Mouse (Mus musculus) frontal cortex, adult 2 months (tissue): ENCODE measurements around the gene Ncoa5. TPM values are rescaled to one million over a fixed set of nuclear protein-coding genes. Genes with fewer than 3 reads are reported as not detected.

ENCODE experiments used
- DNase-seq, 2 experiments: peaks; one replicate each; pipeline ENCODE4 v3.0.0; 2022; ENCODE audit warnings: low spot score in 1 of 2; ENCODE audit errors: extremely low spot score in 1 of 2
- polyA plus RNA-seq: library from polyadenylated mRNA; depleted of rRNA; stranded (reverse); fragments of >200 nt; gene quantifications from 2 replicates; pipeline ENCODE4 v1.2.3, GENCODE M21; 2012; rRNA removed

Gene Ncoa5
- 57.4 and 67.1 TPM in 2 replicates for polyA plus RNA-seq

- peak; percentile 94 to 98 for DNase-seq
These were observed at the start of gene Ncoa5 for GRCm38 (mm10) chr2:165034131-165035057. TSS of gene Ncoa5 (minus strand) at chr2:165034867.

DNA sequence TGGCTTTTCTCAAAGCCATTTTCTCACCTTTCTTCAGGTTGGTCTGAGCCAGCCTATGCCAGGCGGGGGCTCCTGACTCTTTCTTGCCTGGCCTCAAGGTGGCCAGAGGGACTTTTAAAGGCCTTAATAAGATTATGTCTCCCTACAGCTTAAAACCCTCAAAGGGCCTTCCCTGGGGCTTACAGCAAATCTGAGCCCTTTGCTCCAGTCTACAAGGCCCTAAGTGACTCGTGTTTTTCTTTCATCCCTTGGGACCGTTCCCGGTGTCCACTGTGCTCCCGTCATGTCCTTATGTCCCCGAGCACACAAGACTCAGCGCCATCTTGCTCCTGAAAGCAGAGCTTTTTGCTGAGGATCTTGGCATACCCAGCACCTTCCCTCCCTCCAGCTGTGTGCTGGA, 46.6 kb upstream of the Ncoa5 start:
- DNase-seq, result no peak

DNA sequence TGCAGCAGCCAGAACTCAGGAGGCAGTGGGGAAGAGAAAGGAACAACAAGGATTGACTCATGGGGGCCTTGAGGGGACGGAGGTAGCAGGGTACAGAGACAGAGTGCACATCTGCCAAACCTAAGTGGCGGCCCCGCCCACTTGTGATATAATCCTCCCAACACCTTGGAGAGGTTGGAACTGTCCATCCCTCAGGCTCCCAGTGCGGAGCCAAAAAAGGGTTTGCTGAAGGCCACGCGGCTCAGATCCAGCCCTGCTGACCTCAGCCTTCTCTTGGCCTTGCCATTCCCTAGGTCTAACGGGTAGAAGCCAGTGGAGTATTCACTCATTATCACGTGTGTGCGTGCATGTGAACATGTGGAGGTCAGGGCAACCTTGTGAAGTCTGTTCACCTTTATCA, 46.0 kb upstream of the Ncoa5 start:
- DNase-seq, result no peak

GRCm38 (mm10) chr2:165078605-165079004, 43.9 kb upstream of the Ncoa5 start:
- DNase-seq, result peak in 1 of 2 experiments; percentile 15

DNA sequence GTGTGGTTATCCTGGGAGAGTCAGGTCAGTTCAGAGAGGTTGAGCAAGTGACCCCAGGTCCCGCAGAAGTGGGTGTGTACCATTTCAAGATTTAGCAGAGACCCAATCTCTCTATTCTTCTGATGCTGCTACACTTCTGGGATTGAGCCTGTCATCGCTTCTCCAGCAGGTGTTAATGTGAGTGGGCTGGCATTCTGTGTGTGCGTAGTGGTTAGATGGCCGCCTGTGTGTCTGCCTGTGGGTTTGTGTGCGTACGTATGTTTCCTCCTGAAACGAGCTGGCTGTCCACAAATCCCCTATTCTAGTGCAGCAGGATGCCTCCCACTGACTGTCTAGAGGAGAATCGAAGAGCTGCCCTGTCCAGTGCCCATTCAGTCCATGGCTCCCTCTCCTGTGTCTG, 43.4 kb upstream of the Ncoa5 start:
- peak in 1 of 2 experiments; percentile 26 for DNase-seq

DNA sequence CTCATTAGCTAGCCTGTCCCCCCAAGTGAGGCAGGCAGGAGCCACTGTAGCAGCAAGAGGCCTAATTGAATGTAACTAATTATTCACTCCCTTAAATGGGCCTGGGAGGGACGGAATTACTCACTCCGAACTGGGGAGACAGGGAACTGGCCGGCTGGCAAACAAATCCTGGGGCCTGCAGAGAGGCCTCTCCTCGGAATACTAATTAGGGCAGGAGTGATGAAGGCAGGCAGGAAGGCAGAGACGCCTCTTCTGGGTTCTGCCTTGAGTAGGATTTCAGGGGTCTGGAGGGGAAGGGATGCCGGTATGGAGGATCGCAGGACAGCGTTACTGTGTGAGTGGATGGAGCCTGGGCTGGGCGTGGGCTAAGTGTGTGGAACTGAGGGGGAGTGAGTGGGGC, 42.4 kb upstream of the Ncoa5 start:
- peak in 1 of 2 experiments; percentile 33 for DNase-seq

DNA sequence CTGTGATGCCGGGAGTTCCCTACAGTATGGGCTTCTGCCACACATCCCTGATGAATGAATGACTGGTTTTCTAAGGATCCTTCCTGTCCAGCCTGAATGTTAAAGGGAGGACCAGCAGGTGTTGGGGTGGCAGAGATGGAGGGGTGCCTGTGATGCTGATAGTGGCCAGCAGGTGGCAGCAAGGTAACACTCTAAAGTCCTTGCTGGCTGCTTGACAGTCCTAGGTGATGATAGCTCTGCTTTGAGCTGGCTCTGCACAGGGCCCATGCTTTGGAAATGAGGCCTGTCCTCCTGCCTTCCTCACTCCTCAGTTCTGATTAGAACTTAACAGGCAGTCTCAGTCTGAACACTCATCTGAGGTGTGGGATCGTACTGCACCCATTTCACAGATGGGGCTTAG, 40.3 kb upstream of the Ncoa5 start:
- DNase-seq, result peak; percentile 73 to 96

DNA sequence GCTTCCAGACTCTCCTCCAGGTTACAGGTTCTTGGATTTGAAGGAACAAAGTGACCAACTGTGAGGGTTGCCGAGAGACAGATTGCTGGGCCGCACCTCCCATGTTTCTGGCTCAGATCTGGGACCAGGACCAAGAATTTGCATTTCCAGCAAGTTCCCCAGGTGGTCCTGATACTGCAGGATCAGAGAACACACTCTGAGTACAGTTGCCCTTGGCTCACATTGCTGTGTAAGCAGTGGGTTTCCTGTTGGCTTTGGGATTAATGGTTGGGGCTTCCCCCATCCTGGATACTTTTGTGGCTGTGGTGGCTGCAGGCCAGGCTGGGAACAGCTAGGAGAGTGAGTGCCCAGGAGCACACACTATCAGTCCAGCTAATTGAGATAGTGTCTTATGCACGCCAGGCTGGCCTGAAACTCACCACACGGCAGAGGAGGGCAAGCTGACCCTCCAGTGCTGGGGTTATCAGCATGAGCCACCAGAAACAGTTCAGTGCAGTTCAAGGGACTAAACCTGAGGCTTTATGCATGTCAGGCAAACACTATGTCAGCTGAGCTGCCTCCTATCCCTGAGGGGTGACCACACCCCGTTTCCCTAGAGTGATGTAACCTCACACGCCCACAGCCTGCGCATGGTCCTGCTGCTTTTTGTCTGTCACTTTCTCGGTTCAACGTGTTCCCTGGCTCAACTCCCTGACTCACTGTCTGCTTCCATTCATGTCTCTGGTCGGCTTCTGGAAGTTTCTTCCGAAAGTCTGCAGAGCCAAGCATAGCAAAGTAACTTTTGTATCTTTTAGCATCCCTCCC, 39.6 kb upstream of the Ncoa5 start:
- DNase-seq, result peak; percentile 63 to 78

DNA sequence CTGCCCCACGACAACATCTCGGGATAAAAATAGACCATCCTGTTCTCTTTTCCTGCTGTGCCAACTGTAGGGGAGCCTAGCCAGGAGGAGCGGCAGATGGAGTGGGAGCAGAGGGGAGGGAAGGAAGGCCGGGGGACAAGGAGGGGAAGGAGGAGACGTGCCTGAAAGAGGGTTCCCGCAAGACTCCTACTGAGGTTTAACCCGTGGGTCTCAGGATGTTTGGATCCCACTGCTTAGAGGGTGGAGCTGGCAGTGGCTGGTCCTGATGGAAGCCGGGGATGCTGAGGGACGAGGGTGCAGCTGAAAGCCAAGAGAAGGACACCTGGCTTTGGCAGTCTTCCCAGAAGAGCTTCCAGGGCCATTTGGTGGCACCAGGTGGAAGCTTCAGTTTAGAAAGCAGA, 38.7 kb upstream of the Ncoa5 start:
- peak in 1 of 2 experiments; percentile 41 for DNase-seq

DNA sequence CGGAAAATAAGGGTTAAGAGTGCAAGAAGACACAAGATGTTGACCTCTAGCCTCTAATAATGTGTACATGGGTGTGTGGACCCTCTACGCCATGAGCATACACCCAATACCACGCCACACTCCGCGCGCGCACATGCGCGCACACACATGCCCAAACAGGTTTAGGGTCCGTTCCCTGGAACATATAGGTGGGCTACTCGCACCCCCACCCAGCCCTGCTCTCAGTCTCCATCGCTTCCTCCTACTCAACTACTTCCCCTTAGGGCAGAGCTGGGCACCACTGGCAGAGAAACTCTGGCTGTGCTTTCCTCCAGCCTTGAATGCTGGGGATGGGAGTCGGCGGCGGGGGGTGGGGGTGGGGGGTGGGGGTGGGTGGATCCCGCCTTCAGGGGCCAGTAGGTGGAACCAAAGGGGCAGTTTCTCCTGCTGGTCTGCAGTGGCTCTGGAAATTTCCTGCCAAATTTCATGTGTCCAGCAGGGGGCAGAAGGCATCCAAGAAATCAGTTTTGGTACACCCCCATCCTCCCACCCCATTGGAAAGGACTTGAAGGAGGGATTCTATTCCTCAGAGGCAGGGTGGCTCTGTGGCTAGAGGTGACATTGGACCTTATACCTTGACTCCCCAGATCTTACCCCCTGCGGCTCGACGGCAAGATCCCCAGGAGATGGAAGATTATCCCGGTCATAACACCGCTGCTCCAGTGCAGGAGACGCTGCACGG, 35.6 kb upstream of the Ncoa5 start:
- DNase-seq, result peak; percentile 52 to 87

DNA sequence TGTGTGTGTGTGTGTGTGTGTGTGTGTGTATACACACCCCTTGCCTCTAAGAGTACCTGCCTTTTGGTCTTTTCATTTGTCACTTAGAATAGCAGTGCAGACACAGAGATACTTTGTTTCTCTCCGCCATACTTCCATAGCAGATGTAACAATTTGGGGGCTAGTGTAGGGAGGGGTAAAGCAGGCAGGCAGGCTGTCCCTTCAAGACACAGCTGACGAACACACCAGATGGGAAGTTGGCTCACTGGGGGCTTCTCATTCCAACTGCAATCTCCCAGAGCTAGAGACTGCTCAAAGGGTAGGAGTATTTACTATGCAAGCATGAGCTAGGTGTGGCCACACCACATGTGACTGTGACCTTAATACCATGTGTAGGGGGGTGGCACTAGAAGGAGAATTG, 34.1 kb upstream of the Ncoa5 start:
- peak in 1 of 2 experiments; percentile 22 for DNase-seq

GRCm38 (mm10) chr2:165064489-165064888, 29.8 kb upstream of the Ncoa5 start:
- peak; percentile 77 to 81 for DNase-seq

GRCm38 (mm10) chr2:165061638-165062433, 27.2 kb upstream of the Ncoa5 start:
- DNase-seq, result no peak

DNA sequence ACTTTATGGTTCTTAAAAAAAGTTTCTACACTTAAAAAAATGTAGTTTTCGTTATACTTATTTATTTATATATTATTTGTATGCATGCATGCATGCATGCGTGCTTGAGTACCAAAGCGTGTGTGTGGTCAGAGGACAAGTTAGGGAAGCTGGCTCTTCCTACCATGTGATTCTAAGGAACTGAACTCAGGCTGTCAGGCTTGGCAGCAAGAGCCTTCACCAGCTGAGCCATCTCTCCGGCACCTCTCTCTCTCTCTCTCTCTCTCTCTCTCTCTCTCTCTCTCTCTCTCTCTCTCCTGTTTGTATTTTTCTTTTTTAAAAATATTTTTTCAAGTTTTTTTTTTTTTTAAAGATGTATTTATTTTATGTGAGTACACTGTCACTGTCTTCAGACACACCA, 25.3 kb upstream of the Ncoa5 start:
- no peak for DNase-seq

DNA sequence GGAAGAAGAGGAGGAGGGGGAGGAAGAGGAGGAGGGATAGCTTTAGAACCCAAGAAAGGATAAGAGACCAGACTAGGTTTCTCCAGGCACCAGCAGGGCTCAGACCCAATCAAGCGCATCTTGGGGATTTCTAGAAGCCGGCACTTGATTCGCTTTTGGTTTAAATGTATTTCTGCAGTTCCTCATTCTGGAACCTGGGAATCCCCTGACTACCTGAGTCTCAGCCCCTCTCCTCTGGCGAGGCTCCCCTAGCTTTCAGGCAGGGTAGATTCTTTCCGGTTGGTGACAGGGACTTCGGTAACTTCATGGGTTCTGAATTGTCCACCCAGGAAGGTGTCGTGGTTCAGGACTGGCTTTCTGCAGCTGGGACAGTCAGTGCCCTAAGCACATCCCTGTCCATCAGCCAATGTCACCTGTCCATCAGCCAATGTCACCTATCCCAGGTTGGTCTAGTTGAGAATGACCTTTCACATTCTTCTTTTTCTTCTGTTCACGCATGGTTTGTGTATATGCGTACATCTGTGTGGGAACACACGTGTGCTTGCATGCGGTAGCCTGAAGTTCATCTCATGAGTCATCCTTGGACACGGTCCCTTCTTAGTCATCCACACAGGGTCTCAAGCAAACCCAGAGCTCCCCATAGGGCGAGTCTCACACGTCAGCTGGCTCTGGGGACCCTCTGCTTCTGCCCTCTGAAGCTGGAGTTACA, 21.9 kb upstream of the Ncoa5 start:
- DNase-seq, result no peak

DNA sequence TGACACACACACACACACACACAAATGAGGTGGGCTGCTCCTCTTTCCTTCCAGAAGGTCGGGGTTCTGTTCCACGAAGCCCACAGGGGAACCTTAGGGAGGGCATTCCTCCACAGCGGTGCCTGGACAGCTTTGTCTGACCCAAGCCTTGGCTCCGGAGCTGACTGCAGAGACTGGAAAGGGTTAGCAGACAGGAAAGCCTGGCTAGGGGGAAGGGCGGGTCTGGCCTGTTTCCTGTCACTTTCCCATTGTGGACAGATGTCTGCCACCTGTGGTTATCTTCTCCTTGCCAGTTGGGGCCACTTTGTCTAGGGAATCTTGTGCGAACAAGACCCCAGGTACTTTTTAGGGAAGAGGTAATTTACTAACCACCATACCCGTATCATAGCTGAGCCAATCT, 21.2 kb upstream of the Ncoa5 start:
- DNase-seq, result no peak

DNA sequence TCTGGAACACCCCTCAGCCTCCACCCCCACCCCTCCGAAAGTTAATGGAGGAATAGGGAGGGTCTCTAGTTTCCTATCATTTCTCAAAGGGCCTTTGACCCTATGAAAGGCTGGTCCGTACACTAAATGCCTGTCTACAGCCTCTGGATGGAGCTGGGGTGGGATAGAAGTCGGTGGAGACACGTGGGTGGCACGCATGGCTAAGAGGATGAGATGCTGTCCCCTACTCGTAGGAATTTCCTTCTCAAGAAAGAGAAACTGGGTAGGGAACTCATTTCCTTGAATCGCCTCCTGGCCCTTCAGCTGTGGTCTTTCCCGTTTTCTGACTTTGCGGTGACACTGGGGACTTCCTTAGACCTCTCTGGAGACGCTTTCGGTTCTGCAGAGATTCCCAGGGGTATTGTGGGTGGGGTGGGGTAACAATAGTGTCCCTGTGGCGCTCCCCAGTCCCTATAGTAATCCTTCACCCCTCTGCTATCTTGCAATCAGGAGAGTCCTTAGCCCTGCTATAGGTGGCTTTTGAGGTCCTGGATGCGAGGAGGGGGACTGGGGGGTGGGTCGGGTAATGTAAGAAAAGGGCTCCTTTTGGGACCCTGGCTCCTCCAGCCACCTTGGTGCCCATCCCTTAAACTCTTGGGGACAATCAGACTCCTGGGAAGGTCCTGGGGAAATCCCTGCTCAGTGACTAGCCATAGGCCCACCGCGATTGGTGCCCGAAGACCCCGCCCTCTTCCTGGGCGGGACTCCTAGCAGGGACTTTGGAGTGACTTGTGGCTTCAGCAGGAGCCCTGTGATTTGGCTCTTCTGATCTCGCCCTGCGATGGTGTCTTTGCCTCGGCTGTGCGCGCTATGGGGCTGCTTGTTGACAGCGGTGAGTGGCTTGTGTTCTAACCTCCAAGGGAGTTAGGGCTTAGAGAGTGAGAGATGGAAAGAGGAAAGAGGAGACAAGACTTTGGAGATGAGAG, 20.5 kb upstream of the Ncoa5 start, which contains the start of gene Cd40:
Gene Cd40 (plus strand): TSS at position 740 of the 965 bp plus-strand sequence.
- no peak for DNase-seq

- DNase-seq, result no peak
These were observed 16.9 kb upstream of the Ncoa5 start for GRCm38 (mm10) chr2:165051566-165051965.
